Mouse (Mus musculus): ENCODE measurements around the gene Tecrl.

The Tecrl gene

GRCm38 (mm10) chr5:83354846-83355561 lies at the start of gene Tecrl:
Gene Tecrl (minus strand): TSS chr5:83355195.
- 36% methylated on average over 9 of the region's 9 CpGs for WGBS

- WGBS, result 89% methylated on average over 2 of the region's 2 CpGs
These were observed 30.0 kb upstream of the Tecrl start for GRCm38 (mm10) chr5:83385021-83385420.

- WGBS, result 51% methylated on average over 2 of the region's 2 CpGs
These were observed 3.4 kb downstream of the Tecrl start for GRCm38 (mm10) chr5:83351615-83352014.

GRCm38 (mm10) chr5:83339144-83339543 lies 15.9 kb downstream of the Tecrl start:
- 93% methylated on average over 4 of the region's 4 CpGs for WGBS

- 46% methylated on average over 2 of the region's 2 CpGs for WGBS
These were observed 87.7 kb downstream of the Tecrl start for GRCm38 (mm10) chr5:83267148-83267776.

- WGBS, result 77% methylated on average over 2 of the region's 2 CpGs
These were observed 100.9 kb downstream of the Tecrl start for GRCm38 (mm10) chr5:83254141-83254540.

- 53% methylated on average over 5 of the region's 5 CpGs for WGBS
These were observed 116.0 kb downstream of the Tecrl start for GRCm38 (mm10) chr5:83238848-83239452.

Data from cerebral cortex, adult 2 months (tissue).